Mouse (Mus musculus): Measurements from ENCODE around the gene Dtx1. TPM values are rescaled to one million over a fixed set of nuclear protein-coding genes. Genes with fewer than 3 reads are reported as not detected.

Dtx1 gene
- total and polyA plus RNA-seq, 2 experiments from 2014 or later: 52.9 to 230 TPM

DNA sequence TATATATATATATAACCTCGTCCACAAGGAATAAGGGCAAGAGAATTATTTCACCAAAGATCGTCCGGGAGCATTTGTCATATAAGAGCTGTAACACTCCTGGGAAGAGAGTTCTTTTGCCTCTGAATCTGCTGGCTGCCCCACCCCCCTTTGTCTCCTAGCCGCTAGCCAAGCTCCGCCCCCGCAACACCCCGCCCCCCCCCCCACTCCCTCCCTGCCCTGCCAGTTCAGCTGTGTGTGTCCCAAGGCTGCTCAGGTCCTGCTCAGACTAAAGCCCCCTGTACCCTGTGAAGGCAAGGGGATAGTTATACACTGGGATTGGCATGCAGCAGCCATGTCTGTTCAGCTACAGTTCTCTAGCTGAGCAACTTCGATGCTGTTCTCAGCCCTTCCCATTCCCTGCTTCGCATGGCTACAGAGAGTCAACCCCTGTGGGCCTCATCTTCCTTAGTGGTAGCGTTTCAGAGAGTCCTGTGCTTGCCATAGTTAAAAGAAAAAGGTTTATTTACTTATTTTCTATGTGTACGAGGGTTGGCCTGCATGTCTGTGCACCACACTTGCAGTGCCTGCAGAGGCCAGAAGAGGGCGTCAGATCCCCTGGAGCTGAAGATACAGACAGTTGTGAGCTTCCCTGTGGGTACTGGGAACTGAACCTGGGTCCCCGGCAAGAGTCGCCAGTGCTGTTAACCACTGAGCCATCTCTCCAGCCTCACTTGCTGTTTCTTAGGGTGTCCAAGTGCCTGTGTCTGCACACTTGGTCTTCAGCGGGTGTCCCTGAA lies 7.1 kb upstream of the Dtx1 start:
- Histone ChIP-seq H3K9me3 (ENCODE audit: low read length) (no peaks in the 10 kb centered on the region), H3K4me2 (ENCODE audit: low read depth, low read length) (no peak overlapping the region), H3K4me3 (ENCODE audit: low read length) (no peak overlapping the region), H3K27ac (no peak overlapping the region), H3K9ac (replicated peaks; ENCODE audit: low read length) (no peak overlapping the region), H3K36me3 (ENCODE audit: insufficient read depth, low read length) (no peaks in the 10 kb centered on the region), H3K4me1 (ENCODE audit: insufficient read depth, low read length) (no peaks in the 10 kb centered on the region), H3K27me3 (ENCODE audit: insufficient read depth, low read length) (no peaks in the 10 kb centered on the region)
- ATAC-seq (no peak), DNase-seq (ENCODE audit: low spot score) (no peak)
- TF ChIP-seq CTCF (IDR thresholded peaks at IDR 0.05; ENCODE audit: low read depth): peak; percentile 34
- 52% methylated on average over 14 of the region's 15 CpGs for WGBS

GRCm38 (mm10) chr5:120717136-120717535 lies 5.4 kb upstream of the Dtx1 start:
- Histone ChIP-seq H3K4me2 (ENCODE audit: low read depth, low read length) (no peak overlapping the region), H3K27ac (no peak overlapping the region), H3K36me3 (ENCODE audit: insufficient read depth, low read length) (no peaks in the 10 kb centered on the region), H3K9ac (replicated peaks; ENCODE audit: low read length) (no peak overlapping the region), H3K4me1 (ENCODE audit: insufficient read depth, low read length) (no peaks in the 10 kb centered on the region), H3K9me3 (ENCODE audit: low read length) (no peaks in the 10 kb centered on the region), H3K4me3 (ENCODE audit: low read length) (no peak overlapping the region), H3K27me3 (ENCODE audit: insufficient read depth, low read length) (no peaks in the 10 kb centered on the region)
- ATAC-seq (no peak), DNase-seq (ENCODE audit: low spot score) (no peak)
- TF ChIP-seq CTCF (IDR thresholded peaks at IDR 0.05; ENCODE audit: low read depth): no peak
- WGBS: 60% methylated on average over 10 of the region's 10 CpGs

DNA sequence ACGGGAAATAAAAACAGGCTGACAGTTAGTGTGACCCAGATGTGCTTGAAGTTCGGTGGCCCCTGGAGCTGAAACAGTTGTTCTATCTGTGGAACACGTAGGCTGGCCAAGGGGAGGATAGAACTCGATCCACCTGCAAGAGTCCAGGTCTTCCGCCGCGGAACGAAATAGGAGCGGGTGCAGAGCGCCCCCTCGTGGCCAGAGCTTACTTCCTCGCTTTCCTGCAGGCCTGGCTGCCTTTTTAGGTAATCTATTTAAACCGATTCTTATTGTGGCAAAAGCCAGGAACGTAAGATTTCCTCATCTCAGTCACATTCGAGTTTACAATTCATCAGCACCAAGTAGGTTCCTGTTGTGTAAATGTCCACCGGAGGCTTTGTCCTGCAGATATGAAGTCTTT lies 2.6 kb upstream of the Dtx1 start:
- H3K27me3 ChIP-seq (ENCODE audit: insufficient read depth, low read length): no peaks in the 10 kb centered on the region
- H3K4me2 ChIP-seq (ENCODE audit: low read depth, low read length): no peak overlapping the region
- peaks cover 10% of the 10 kb centered on the region; the same call in 1 of the 2 replicates for H3K4me1 ChIP-seq (ENCODE audit: insufficient read depth, low read length)
- no peak overlapping the region for H3K27ac ChIP-seq
- ATAC-seq: no peak
- H3K9me3 ChIP-seq (ENCODE audit: low read length): no peaks in the 10 kb centered on the region
- DNase-seq (ENCODE audit: low spot score): peak; percentile 91
- whole genome bisulfite sequencing: 5% methylated on average over 16 of the region's 16 CpGs
- no peak overlapping the region for H3K9ac ChIP-seq (replicated peaks; ENCODE audit: low read length)
- H3K4me3 ChIP-seq (ENCODE audit: low read length): no peak overlapping the region
- no peaks in the 10 kb centered on the region for H3K36me3 ChIP-seq (ENCODE audit: insufficient read depth, low read length)
- peak; percentile 95 for TF ChIP-seq CTCF (IDR thresholded peaks at IDR 0.05; ENCODE audit: low read depth)

DNA sequence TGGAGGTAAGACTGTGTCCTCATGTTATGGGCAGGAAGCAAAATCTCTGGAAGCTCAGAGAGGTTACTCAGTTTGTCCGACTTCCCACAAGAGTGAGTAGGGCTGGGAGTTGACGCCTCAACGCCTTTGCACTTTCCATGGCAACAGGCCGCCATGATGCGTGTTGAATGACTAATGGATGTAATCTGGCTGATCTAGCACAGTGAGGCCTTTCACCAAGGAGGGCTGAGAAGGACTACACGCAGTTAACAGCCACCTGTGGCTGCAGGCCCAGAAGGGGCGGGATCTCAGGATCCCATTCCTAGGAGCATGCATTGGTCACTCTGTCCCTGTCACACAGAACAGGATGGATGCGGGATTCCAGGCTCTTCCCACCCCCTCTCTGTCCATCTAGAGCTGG lies 994 bp upstream of the Dtx1 start:
- no peak for TF ChIP-seq CTCF (IDR thresholded peaks at IDR 0.05; ENCODE audit: low read depth)
- no peak overlapping the region for H3K9ac ChIP-seq (replicated peaks; ENCODE audit: low read length)
- H3K27ac ChIP-seq: no peak overlapping the region
- H3K27me3 ChIP-seq (ENCODE audit: insufficient read depth, low read length): no peaks in the 10 kb centered on the region
- WGBS: 42% methylated on average over 8 of the region's 8 CpGs
- H3K9me3 ChIP-seq (ENCODE audit: low read length): no peaks in the 10 kb centered on the region
- peaks cover 10% of the 10 kb centered on the region; the same call in 1 of the 2 replicates for H3K4me1 ChIP-seq (ENCODE audit: insufficient read depth, low read length)
- H3K4me2 ChIP-seq (ENCODE audit: low read depth, low read length): no peak overlapping the region
- H3K4me3 ChIP-seq (ENCODE audit: low read length): no peak overlapping the region
- peak; percentile 70 for DNase-seq (ENCODE audit: low spot score)
- H3K36me3 ChIP-seq (ENCODE audit: insufficient read depth, low read length): no peaks in the 10 kb centered on the region
- ATAC-seq: peak; percentile 60

DNA sequence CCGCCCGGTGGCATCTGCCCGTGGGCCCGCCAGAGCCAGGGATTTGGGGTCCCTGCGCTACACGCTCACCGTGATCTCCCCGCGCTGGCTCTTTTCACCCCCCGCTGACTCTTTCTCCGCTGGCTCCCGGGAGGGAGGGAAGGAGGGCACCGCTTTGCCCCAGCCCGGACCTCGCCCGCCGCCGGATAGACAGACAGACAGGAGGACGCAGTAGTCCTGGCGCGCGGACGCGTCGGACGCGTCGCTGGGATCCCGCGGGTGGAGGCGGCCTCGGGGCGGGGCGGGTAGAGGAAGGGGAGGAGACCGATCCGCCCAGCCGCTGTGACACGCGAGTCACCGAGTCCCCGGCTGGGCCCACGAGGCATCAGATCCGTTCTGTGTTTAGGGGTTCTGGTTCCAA lies 311 bp downstream of the Dtx1 start:
- Histone ChIP-seq H3K4me3 (ENCODE audit: low read length) (peak overlapping the region; percentile 81), H3K27me3 (ENCODE audit: insufficient read depth, low read length) (no peaks in the 10 kb centered on the region), H3K27ac (peak overlapping the region; percentile 92), H3K36me3 (ENCODE audit: insufficient read depth, low read length) (no peaks in the 10 kb centered on the region), H3K9me3 (ENCODE audit: low read length) (no peaks in the 10 kb centered on the region), H3K9ac (replicated peaks; ENCODE audit: low read length) (peak overlapping the region; percentile 96), H3K4me1 (ENCODE audit: insufficient read depth, low read length) (peaks cover 18% of the 10 kb centered on the region), H3K4me2 (ENCODE audit: low read depth, low read length) (peak overlapping the region; percentile 89)
- under 1% methylated on average over 24 of the region's 43 CpGs for WGBS
- DNase-seq (ENCODE audit: low spot score): peak; percentile 84
- TF ChIP-seq CTCF (IDR thresholded peaks at IDR 0.05; ENCODE audit: low read depth): no peak
- peak; percentile 59 for ATAC-seq

GRCm38 (mm10) chr5:120710826-120711248 lies 890 bp downstream of the Dtx1 start:
- peak overlapping the region; percentile 96 for H3K9ac ChIP-seq (replicated peaks; ENCODE audit: low read length)
- no peaks in the 10 kb centered on the region for H3K9me3 ChIP-seq (ENCODE audit: low read length)
- ATAC-seq: peak; percentile 10
- no peaks in the 10 kb centered on the region for H3K36me3 ChIP-seq (ENCODE audit: insufficient read depth, low read length)
- H3K4me2 ChIP-seq (ENCODE audit: low read depth, low read length): peak overlapping the region; percentile 89
- H3K27ac ChIP-seq: peak overlapping the region; percentile 92
- 0% methylated on average over 21 of the region's 34 CpGs for WGBS
- DNase-seq (ENCODE audit: low spot score): peak; percentile 63
- TF ChIP-seq CTCF (IDR thresholded peaks at IDR 0.05; ENCODE audit: low read depth): no peak
- H3K4me1 ChIP-seq (ENCODE audit: insufficient read depth, low read length): peaks cover 19% of the 10 kb centered on the region
- no peaks in the 10 kb centered on the region for H3K27me3 ChIP-seq (ENCODE audit: insufficient read depth, low read length)
- peak overlapping the region; percentile 81 for H3K4me3 ChIP-seq (ENCODE audit: low read length)
